Mouse (Mus musculus): ENCODE results near the gene Inha.

GRCm38 (mm10) chr1:75480735-75481134, 26.1 kb upstream of the Inha start:
- TF ChIP-seq CTCF (IDR thresholded peaks at IDR 0.05; ENCODE audit: low read depth, low read length) (no peak), POLR2A (IDR thresholded peaks at IDR 0.05; ENCODE audit: extremely low read depth, insufficient read depth, low read length) (no peak)

Data from liver, adult 2 months (tissue).